Mouse (Mus musculus) limb, embryonic 14.5 days (tissue): ENCODE results near the gene Ccdc63. TPM values are rescaled to one million over a fixed set of nuclear protein-coding genes. Genes with fewer than 3 reads are reported as not detected.
A peak's percentile ranks its signal among the peaks of the same experiment; 100 is the strongest.

Experiments used
- ATAC-seq: fragments of 200-750 bp; cut with Nextera tagmentation; 2 replicates; pipeline ENCODE4 v1.8.0; 2017; ENCODE audit warnings: low read depth, moderate number of reproducible peaks, moderate TSS enrichment; ENCODE audit not compliant: low FRiP score
- DNase-seq: peaks from one replicate; pipeline ENCODE4 v3.0.0-alpha.2; 2015; ENCODE audit warnings: low spot score
- H3K27ac ChIP-seq: fragments of 300-500 bp; sonication (generic); replicated peaks from 2 replicates; pipeline ENCODE4 v1.5.1; 2014; ENCODE audit warnings: low read depth, mild to moderate bottlenecking, low read length, moderate library complexity, mixed read lengths
- H3K27me3 ChIP-seq: fragments of 300-500 bp; sonication (generic); 2 replicates; pipeline ENCODE4 v1.6.1; 2014; ENCODE audit warnings: low read length, mixed read lengths; ENCODE audit not compliant: control insufficient read depth, insufficient read depth
- H3K36me3 ChIP-seq: fragments of 300-500 bp; sonication (generic); 2 replicates; pipeline ENCODE4 v1.6.1; 2014; ENCODE audit warnings: mild to moderate bottlenecking, low read length, moderate library complexity, mixed read lengths; ENCODE audit not compliant: control insufficient read depth, insufficient read depth
- H3K4me1 ChIP-seq: fragments of 300-500 bp; sonication (generic); 2 replicates; pipeline ENCODE4 v1.6.1; 2014; ENCODE audit warnings: antibody characterized with exemption, low read length, mixed read lengths; ENCODE audit not compliant: control insufficient read depth, insufficient read depth
- H3K4me2 ChIP-seq: fragments of 300-500 bp; sonication (generic); replicated peaks from 2 replicates; pipeline ENCODE4 v1.6.1; 2014; ENCODE audit warnings: low read depth, mild to moderate bottlenecking, low read length, moderate library complexity; ENCODE audit not compliant: severe bottlenecking
- H3K4me3 ChIP-seq: fragments of 300-500 bp; sonication (generic); replicated peaks from 2 replicates; pipeline ENCODE4 v1.5.1; 2014; ENCODE audit warnings: low read length
- H3K9ac ChIP-seq: fragments of 300-500 bp; sonication (generic); 2 replicates; pipeline ENCODE4 v1.6.1; 2014; ENCODE audit warnings: mild to moderate bottlenecking, low read depth, low read length, moderate library complexity; ENCODE audit not compliant: severe bottlenecking
- H3K9me3 ChIP-seq: fragments of 300-500 bp; sonication (generic); 2 replicates; pipeline ENCODE4 v1.6.1; 2016; ENCODE audit warnings: low read length; ENCODE audit not compliant: control insufficient read depth
- POLR2A ChIP-seq: fragments of 200-500 bp; IDR thresholded peaks from 2 replicates; pipeline ENCODE4 v1.8.0; 2012; ENCODE audit warnings: inconsistent platforms, mild to moderate bottlenecking, moderate library complexity, borderline replicate concordance; ENCODE audit not compliant: insufficient read depth, insufficient read length; ENCODE audit errors: extremely low read depth
- WGBS: fragments of 180-500 bp; shearing (Covaris S2); extraction: QIAGEN DNeasy Blood & Tissue Kit; methylation state at CpG from one replicate; pipeline ENCODE4 v1.1.7; 2014; 5-methylcytosine and 5-hydroxymethylcytosine counted together
- polyA plus RNA-seq, 2 experiments: library from polyadenylated mRNA; depleted of rRNA in 1 of 2; stranded (reverse) in 1 of 2; unstranded in 1 of 2; fragments of >200 nt; fragmentation: Nextera tagmentation in 1 of 2; extraction: Ambion mirVana in 1 of 2; gene quantifications; 2 replicates each; pipeline versions ENCODE4 v1.2.1 to v1.2.3; 2012 to 2014

The Ccdc63 gene
- polyA plus RNA-seq, 2 experiments: 0.21 TPM; not detected in 1

- Histone ChIP-seq H3K27ac (no peak overlapping the region), H3K4me3 (no peak overlapping the region), H3K27me3 (no peaks in the 10 kb centered on the region), H3K4me2 (no peak overlapping the region), H3K9ac (no peak overlapping the region), H3K4me1 (no peaks in the 10 kb centered on the region), H3K36me3 (no peaks in the 10 kb centered on the region), H3K9me3 (no peaks in the 10 kb centered on the region)
- no peak for TF ChIP-seq POLR2A
- DNase-seq: no peak
- ATAC-seq: peak; percentile 19; the same call in 1 of the 2 replicates
- 29% methylated on average over 9 of the region's 12 CpGs for WGBS
Observed at GRCm38 (mm10) chr5:122060767-122061333, 79.8 kb downstream of the Ccdc63 start.

GRCm38 (mm10) chr5:122059060-122060017 lies 81.3 kb downstream of the Ccdc63 start:
- H3K9ac ChIP-seq: no peak overlapping the region
- no peaks in the 10 kb centered on the region for H3K36me3 ChIP-seq
- TF ChIP-seq POLR2A: no peak
- DNase-seq: peak; percentile 77
- H3K4me3 ChIP-seq: peak overlapping the region; percentile 19
- peak overlapping the region; percentile 41 for H3K4me2 ChIP-seq
- no peaks in the 10 kb centered on the region for H3K4me1 ChIP-seq
- WGBS: 27% methylated on average over 39 of the region's 39 CpGs
- H3K27me3 ChIP-seq: 0 out of 2 replicates have a peak, but pooled peaks cover under 1% of the 10 kb centered on the region
- H3K9me3 ChIP-seq: no peaks in the 10 kb centered on the region
- H3K27ac ChIP-seq: no peak overlapping the region
- ATAC-seq: no peak

Other genes starting within 250 kb of the Ccdc63 start
- 6.1 and 8.2 TPM in 2 replicates for gene Cux2, start 90.7 kb downstream of the Ccdc63 start, polyA plus RNA-seq (2012; rRNA removed)
- gene Cux2, start 90.7 kb downstream of the Ccdc63 start, polyA plus RNA-seq (2014; fragmentation: Nextera tagmentation; extraction: Ambion mirVana): 3.0 and 3.2 TPM in 2 replicates
- 9.9 and 17.1 TPM in 2 replicates for gene Myl2, start 39.9 kb downstream of the Ccdc63 start, polyA plus RNA-seq (2012; rRNA removed)
- gene Myl2, start 39.9 kb downstream of the Ccdc63 start, polyA plus RNA-seq (2014; fragmentation: Nextera tagmentation; extraction: Ambion mirVana): 5.3 and 11.2 TPM in 2 replicates
- gene Ppp1cc, start 17.5 kb upstream of the Ccdc63 start, polyA plus RNA-seq (2012; rRNA removed): 273 and 275 TPM in 2 replicates
- gene Ppp1cc, start 17.5 kb upstream of the Ccdc63 start, polyA plus RNA-seq (2014; fragmentation: Nextera tagmentation; extraction: Ambion mirVana): 234 TPM in 2 replicates
- 9.6 and 10.4 TPM in 2 replicates for gene Hvcn1, start 66.0 kb upstream of the Ccdc63 start, polyA plus RNA-seq (2012; rRNA removed)
- gene Hvcn1, start 66.0 kb upstream of the Ccdc63 start, polyA plus RNA-seq (2014; fragmentation: Nextera tagmentation; extraction: Ambion mirVana): 8.6 and 8.9 TPM in 2 replicates
- 28.3 and 38.3 TPM in 2 replicates for gene Tctn1, start 123.6 kb upstream of the Ccdc63 start, polyA plus RNA-seq (2012; rRNA removed)
- 5.5 TPM in 2 replicates for gene Tctn1, start 123.6 kb upstream of the Ccdc63 start, polyA plus RNA-seq (2014; fragmentation: Nextera tagmentation; extraction: Ambion mirVana)
- 11.5 and 13.7 TPM in 2 replicates for gene Pptc7, start 143.5 kb upstream of the Ccdc63 start, polyA plus RNA-seq (2012; rRNA removed)
- gene Pptc7, start 143.5 kb upstream of the Ccdc63 start, polyA plus RNA-seq (2014; fragmentation: Nextera tagmentation; extraction: Ambion mirVana): 7.6 and 8.9 TPM in 2 replicates
- gene Rad9b, start 213.4 kb upstream of the Ccdc63 start, polyA plus RNA-seq (2012; rRNA removed): 17.3 and 19.1 TPM in 2 replicates
- gene Rad9b, start 213.4 kb upstream of the Ccdc63 start, polyA plus RNA-seq (2014; fragmentation: Nextera tagmentation; extraction: Ambion mirVana): 9.7 and 10.0 TPM in 2 replicates
- 90.6 and 106 TPM in 2 replicates for gene Vps29, start 213.5 kb upstream of the Ccdc63 start, polyA plus RNA-seq (2012; rRNA removed)
- gene Vps29, start 213.5 kb upstream of the Ccdc63 start, polyA plus RNA-seq (2014; fragmentation: Nextera tagmentation; extraction: Ambion mirVana): 212 and 216 TPM in 2 replicates
- gene Gpn3, start 231.1 kb upstream of the Ccdc63 start, polyA plus RNA-seq (2012; rRNA removed): 73.1 and 74.2 TPM in 2 replicates
- 63.4 and 64.1 TPM in 2 replicates for gene Gpn3, start 231.1 kb upstream of the Ccdc63 start, polyA plus RNA-seq (2014; fragmentation: Nextera tagmentation; extraction: Ambion mirVana)
- 79.1 and 80.4 TPM in 2 replicates for gene Fam216a, start 231.5 kb upstream of the Ccdc63 start, polyA plus RNA-seq (2012; rRNA removed)
- gene Fam216a, start 231.5 kb upstream of the Ccdc63 start, polyA plus RNA-seq (2014; fragmentation: Nextera tagmentation; extraction: Ambion mirVana): 78.1 and 82.8 TPM in 2 replicates